Mouse (Mus musculus): ENCODE data around the gene Poldip3. TPM values are rescaled to one million over a fixed set of nuclear protein-coding genes. Genes with fewer than 3 reads are reported as not detected.

Gene Poldip3
- polyA plus RNA-seq, 1 experiment from 2014 or later = 145 TPM

DNA sequence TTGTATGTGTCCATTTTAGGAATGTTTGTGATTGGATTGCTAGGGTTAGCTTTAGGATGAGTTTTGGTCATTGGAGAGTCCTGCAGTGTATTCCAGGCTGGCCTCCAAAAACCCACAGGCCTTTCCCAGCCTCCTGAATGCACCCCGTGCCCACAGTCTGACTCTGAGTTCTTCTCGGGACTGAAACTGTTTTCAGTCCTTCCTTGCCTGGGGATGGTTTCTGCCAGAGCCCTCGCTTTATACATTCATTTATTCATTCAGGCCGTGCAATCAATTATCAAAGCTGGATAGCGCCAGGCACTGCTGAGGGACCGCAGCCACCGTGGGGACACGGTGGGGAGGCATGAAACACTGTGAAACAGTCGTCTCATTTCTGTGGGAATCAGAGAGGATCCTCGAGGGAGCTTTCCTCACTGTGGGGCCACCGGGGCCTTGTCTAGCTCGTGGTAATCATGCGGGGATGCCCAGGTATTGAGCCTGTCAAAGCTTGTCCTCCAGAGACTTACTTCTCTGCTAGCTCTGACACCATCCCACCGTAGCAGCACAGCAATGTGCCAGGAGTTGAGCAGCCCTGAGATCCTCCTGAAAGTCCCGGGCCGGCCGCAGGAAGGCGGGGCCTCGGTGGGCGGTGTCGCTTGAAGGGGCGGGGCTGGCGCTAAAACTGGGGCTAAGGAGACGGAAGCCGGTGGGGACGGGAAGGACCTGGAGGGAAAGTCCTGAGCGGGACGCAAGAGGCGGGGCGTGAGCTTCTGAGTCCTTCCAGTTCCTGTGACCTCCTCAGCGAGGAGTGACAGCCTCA, 49.5 kb downstream of the Poldip3 start:
- peak; percentile 59 for DNase-seq (ENCODE audit: low spot score)
- Histone ChIP-seq H3K36me3 (replicated peaks; ENCODE audit: control insufficient read depth, insufficient read depth) (no peaks in the 10 kb centered on the region), H3K9ac (peak overlapping the region; percentile 29), H3K27ac (no peak overlapping the region), H3K9me3 (ENCODE audit: control insufficient read depth, low read length) (no peaks in the 10 kb centered on the region), H3K27me3 (ENCODE audit: control insufficient read depth, insufficient read depth, low read length) (peaks cover 8% of the 10 kb centered on the region), H3K4me2 (replicated peaks) (peak overlapping the region; percentile 53), H3K4me3 (replicated peaks; ENCODE audit: low read length) (peak overlapping the region; percentile 27), H3K4me1 (replicated peaks; ENCODE audit: control insufficient read depth, insufficient read depth, low read length) (peaks cover 11% of the 10 kb centered on the region; the same call in 1 of the 2 replicates)
- WGBS = under 1% methylated on average over 31 of the region's 31 CpGs
- peak; percentile 81 for ATAC-seq (ENCODE audit: low FRiP score)

DNA sequence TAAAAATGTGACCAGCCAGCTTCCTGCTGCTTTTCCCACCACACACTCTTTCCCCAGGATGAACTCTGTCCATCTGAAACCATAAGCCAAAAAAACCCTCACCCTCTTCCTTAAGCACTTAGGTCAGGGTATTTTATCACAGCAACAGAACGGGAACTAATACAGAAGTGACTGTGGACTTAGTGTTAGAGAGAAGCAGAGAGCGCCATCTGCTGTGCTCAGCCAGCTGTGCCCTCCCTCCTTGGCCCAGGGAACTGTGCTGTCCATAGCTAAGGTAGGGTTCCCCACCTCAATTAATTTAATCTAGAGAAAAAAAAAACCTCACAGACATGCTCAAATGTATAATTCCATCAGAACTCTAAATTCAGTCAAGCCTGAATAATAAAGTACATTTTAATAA, 53.2 kb downstream of the Poldip3 start:
- Histone ChIP-seq H3K9ac (no peak overlapping the region), H3K4me2 (replicated peaks) (no peak overlapping the region), H3K9me3 (ENCODE audit: control insufficient read depth, low read length) (no peaks in the 10 kb centered on the region), H3K27ac (no peak overlapping the region), H3K4me1 (replicated peaks; ENCODE audit: control insufficient read depth, insufficient read depth, low read length) (peaks cover 11% of the 10 kb centered on the region; the same call in 1 of the 2 replicates), H3K27me3 (ENCODE audit: control insufficient read depth, insufficient read depth, low read length) (peaks cover 8% of the 10 kb centered on the region), H3K4me3 (replicated peaks; ENCODE audit: low read length) (no peak overlapping the region), H3K36me3 (replicated peaks; ENCODE audit: control insufficient read depth, insufficient read depth) (no peaks in the 10 kb centered on the region)
- ATAC-seq (ENCODE audit: low FRiP score) = no peak
- DNase-seq (ENCODE audit: low spot score) = no peak
- 43% methylated on average over 2 of the region's 2 CpGs for WGBS

DNA sequence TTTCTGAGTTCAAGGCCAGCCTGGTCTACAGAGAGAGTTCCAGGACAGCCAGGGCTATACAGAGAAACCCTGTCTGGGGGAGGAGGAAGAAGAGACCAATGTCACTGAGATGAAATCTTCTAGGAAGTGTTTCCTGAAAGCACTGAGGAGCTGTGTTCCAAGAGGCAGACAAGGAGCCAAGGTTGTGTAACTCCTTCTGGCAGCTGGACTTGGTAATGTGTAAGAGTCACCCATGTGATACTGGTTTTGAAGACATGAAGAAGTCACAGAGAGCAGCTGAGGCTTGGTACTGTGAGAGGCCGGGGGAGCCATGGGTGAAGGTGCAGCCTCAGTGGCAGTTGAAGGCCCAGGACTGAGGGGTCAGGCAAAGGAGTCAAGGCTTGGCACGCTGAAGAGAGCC, 55.5 kb downstream of the Poldip3 start:
- Histone ChIP-seq H3K4me1 (replicated peaks; ENCODE audit: control insufficient read depth, insufficient read depth, low read length) (peaks cover 7% of the 10 kb centered on the region), H3K27ac (no peak overlapping the region), H3K4me3 (replicated peaks; ENCODE audit: low read length) (no peak overlapping the region), H3K27me3 (ENCODE audit: control insufficient read depth, insufficient read depth, low read length) (peaks cover 16% of the 10 kb centered on the region), H3K9me3 (ENCODE audit: control insufficient read depth, low read length) (no peaks in the 10 kb centered on the region), H3K4me2 (replicated peaks) (no peak overlapping the region), H3K36me3 (replicated peaks; ENCODE audit: control insufficient read depth, insufficient read depth) (no peaks in the 10 kb centered on the region), H3K9ac (no peak overlapping the region)
- DNase-seq (ENCODE audit: low spot score) (no peak), ATAC-seq (ENCODE audit: low FRiP score) (no peak)
- WGBS = 90% methylated on average over 2 of the region's 2 CpGs

DNA sequence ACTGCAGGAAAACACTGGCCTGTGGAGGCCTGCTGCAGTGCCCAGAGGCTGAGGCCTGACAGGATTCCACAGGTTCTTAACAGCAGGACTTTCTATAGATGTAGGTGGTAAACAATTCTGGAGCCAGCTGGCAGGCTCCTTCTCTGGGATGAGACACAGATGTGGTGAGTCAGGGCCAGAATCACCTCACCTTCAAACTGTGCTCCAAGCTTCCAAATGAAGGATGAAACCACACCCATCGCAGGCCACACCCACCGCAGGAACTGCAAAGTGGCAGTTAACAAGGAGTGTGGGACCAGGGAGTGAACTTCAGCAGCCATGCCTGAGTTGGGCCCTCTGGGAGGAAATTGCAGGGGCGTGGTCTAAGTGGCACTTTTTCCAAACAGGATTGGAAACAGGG, 58.3 kb downstream of the Poldip3 start:
- no peak overlapping the region for H3K9ac ChIP-seq
- ATAC-seq (ENCODE audit: low FRiP score) (no peak), DNase-seq (ENCODE audit: low spot score) (no peak)
- H3K27me3 ChIP-seq (ENCODE audit: control insufficient read depth, insufficient read depth, low read length) = peaks cover 20% of the 10 kb centered on the region; the same call in 1 of the 2 replicates
- H3K4me3 ChIP-seq (replicated peaks; ENCODE audit: low read length) = no peak overlapping the region
- H3K36me3 ChIP-seq (replicated peaks; ENCODE audit: control insufficient read depth, insufficient read depth) = no peaks in the 10 kb centered on the region
- H3K4me2 ChIP-seq (replicated peaks) = no peak overlapping the region
- peaks cover 8% of the 10 kb centered on the region for H3K4me1 ChIP-seq (replicated peaks; ENCODE audit: control insufficient read depth, insufficient read depth, low read length)
- H3K27ac ChIP-seq = no peak overlapping the region
- H3K9me3 ChIP-seq (ENCODE audit: control insufficient read depth, low read length) = no peaks in the 10 kb centered on the region
- WGBS = 37% methylated on average over 3 of the region's 3 CpGs

DNA sequence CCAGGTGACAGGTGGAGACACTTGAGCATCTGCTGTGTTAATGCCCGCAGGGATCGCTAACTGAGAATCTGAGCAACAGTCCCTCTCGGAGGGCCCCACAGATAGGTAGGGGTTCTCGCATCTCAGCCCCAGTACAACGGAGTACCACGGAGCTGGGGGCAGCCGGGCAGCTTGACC, 59.9 kb downstream of the Poldip3 start, which contains the start of gene Serhl:
TSS of gene Serhl (plus strand) at position 78 of the 177 bp plus-strand sequence.
- Histone ChIP-seq H3K4me3 (replicated peaks; ENCODE audit: low read length) (no peak within 1 kb of the TSS), H3K27ac (no peak within 1 kb of the TSS), H3K27me3 (ENCODE audit: control insufficient read depth, insufficient read depth, low read length) (peaks cover 20% of the 10 kb centered on the region; the same call in 1 of the 2 replicates), H3K9ac (no peak within 1 kb of the TSS), H3K4me2 (replicated peaks) (peak within 1 kb of the TSS; percentile 31), H3K4me1 (replicated peaks; ENCODE audit: control insufficient read depth, insufficient read depth, low read length) (peaks cover 12% of the 10 kb centered on the region), H3K36me3 (replicated peaks; ENCODE audit: control insufficient read depth, insufficient read depth) (no peaks in the 10 kb centered on the region), H3K9me3 (ENCODE audit: control insufficient read depth, low read length) (no peaks in the 10 kb centered on the region)
- no peak for DNase-seq (ENCODE audit: low spot score)
- WGBS = 17% methylated on average over 7 of the region's 7 CpGs
- no peak for ATAC-seq (ENCODE audit: low FRiP score)

DNA sequence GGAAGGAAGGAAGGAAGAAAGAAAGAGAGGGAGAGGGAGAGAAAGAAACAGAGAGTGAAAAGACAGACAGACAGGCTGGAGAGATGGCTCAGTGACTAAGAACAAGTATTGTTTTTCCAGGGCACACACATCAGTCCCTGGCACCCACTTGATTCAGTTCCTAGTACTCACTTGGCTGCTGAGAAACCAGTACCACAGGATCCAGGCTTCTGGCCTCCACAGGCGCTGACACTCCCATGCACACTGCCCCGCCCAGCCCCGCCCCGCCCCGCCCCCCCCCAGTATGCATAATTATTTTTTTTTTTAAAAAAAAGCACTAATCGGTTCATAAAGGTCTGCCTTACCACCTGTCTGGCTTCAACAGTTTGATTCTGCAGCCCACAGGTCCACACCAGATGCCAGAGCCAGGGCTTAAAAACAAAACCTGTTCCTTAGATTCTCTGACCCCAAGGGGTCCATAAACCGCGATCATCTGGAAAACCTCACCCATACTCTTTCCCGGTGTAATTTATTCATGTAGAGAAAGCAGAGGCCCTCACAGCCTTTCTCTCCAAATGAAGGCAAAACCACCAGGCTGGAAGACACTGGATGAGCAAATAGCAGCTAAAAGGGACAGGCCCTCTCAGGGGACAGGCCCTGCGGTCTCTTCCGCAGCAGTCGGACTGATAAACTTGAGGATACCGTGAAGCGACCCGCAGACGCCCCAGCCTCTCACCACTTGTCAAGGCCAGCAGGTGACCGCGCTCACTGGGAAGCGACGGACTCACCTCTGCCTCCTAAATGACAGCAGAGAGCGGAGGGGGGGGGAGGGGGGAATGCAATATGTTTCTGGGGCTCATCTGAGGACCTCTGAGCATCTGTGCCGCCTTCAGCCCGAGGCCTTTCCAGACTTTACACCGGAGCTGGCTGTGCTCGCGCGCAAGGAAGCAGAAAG, 60.4 kb downstream of the Poldip3 start:
- H3K36me3 ChIP-seq (replicated peaks; ENCODE audit: control insufficient read depth, insufficient read depth) = no peaks in the 10 kb centered on the region
- ATAC-seq (ENCODE audit: low FRiP score) (no peak), DNase-seq (ENCODE audit: low spot score) (no peak)
- peak overlapping the region; percentile 31 for H3K4me2 ChIP-seq (replicated peaks)
- H3K9me3 ChIP-seq (ENCODE audit: control insufficient read depth, low read length) = no peaks in the 10 kb centered on the region
- peaks cover 20% of the 10 kb centered on the region; the same call in 1 of the 2 replicates for H3K27me3 ChIP-seq (ENCODE audit: control insufficient read depth, insufficient read depth, low read length)
- no peak overlapping the region for H3K4me3 ChIP-seq (replicated peaks; ENCODE audit: low read length)
- whole genome bisulfite sequencing = 5% methylated on average over 26 of the region's 27 CpGs
- no peak overlapping the region for H3K9ac ChIP-seq
- H3K27ac ChIP-seq = no peak overlapping the region
- peaks cover 17% of the 10 kb centered on the region for H3K4me1 ChIP-seq (replicated peaks; ENCODE audit: control insufficient read depth, insufficient read depth, low read length)

DNA sequence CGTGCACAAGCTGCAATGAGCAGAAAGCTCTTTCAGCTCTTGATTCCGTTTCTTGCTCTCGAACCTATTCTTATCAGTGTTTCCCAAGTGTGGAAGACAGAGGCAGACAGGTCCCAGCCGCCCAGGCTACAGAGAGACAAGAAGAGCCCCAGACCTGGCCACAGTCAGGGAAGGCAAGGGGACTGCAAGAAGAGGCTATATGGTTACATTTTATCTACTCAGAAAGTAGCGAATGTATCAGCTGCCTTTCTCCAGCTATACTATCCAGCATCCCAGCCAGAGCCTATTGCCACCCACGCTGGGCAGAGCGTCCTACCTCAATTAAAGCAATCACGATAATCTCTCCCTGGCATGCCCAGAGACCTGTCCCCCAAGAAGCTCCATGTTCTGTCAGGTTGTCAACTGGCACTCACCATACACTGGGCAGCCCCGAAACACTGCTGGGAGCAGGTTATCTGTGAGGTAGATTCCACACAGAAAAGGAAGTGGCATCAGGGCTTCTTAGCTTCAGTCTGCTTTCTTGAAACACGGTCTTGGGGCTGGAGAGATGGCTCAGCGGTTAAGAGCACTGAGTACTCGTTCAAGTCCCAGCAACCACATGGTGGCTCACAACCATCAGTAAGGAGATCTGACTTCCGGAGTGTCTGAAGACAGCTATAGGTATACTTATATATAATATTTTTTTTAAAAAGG, 62.4 kb downstream of the Poldip3 start:
- Histone ChIP-seq H3K9me3 (ENCODE audit: control insufficient read depth, low read length) (no peaks in the 10 kb centered on the region), H3K4me2 (replicated peaks) (no peak overlapping the region), H3K27ac (no peak overlapping the region), H3K36me3 (replicated peaks; ENCODE audit: control insufficient read depth, insufficient read depth) (no peaks in the 10 kb centered on the region), H3K4me1 (replicated peaks; ENCODE audit: control insufficient read depth, insufficient read depth, low read length) (peaks cover 22% of the 10 kb centered on the region), H3K27me3 (ENCODE audit: control insufficient read depth, insufficient read depth, low read length) (peaks cover 20% of the 10 kb centered on the region; the same call in 1 of the 2 replicates), H3K9ac (no peak overlapping the region), H3K4me3 (replicated peaks; ENCODE audit: low read length) (no peak overlapping the region)
- no peak for DNase-seq (ENCODE audit: low spot score)
- WGBS = 89% methylated on average over 13 of the region's 13 CpGs
- no peak for ATAC-seq (ENCODE audit: low FRiP score)

DNA sequence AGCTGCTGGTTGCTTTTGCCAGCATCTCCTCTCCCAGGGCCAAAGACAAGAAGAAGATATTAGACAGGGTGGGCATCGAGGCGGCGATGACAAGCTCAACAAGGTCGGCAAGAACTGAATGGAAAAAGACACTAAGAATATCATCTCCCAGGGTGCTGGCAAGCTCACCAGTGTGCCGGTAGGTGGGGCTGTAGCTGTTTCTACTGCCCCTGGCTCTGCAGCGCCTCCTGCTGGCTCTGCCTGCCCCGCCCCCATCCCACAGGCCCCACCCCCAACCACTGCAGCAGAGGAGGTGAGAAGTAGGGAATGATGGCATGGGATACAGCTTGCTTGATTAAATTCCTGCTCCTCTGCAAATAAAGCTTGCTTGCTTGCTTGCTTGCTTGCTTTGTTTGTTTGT, 63.3 kb downstream of the Poldip3 start:
- H3K9ac ChIP-seq = no peak overlapping the region
- no peak for ATAC-seq (ENCODE audit: low FRiP score)
- WGBS = 38% methylated on average over 7 of the region's 7 CpGs
- DNase-seq (ENCODE audit: low spot score) = no peak
- H3K4me3 ChIP-seq (replicated peaks; ENCODE audit: low read length) = no peak overlapping the region
- H3K27me3 ChIP-seq (ENCODE audit: control insufficient read depth, insufficient read depth, low read length) = peaks cover 20% of the 10 kb centered on the region; the same call in 1 of the 2 replicates
- H3K4me2 ChIP-seq (replicated peaks) = no peak overlapping the region
- no peaks in the 10 kb centered on the region for H3K9me3 ChIP-seq (ENCODE audit: control insufficient read depth, low read length)
- H3K27ac ChIP-seq = no peak overlapping the region
- peaks cover 22% of the 10 kb centered on the region for H3K4me1 ChIP-seq (replicated peaks; ENCODE audit: control insufficient read depth, insufficient read depth, low read length)
- no peaks in the 10 kb centered on the region for H3K36me3 ChIP-seq (replicated peaks; ENCODE audit: control insufficient read depth, insufficient read depth)
